Mouse (Mus musculus) stomach, postnatal 0 days (tissue): ENCODE data around the gene Faap24.

ENCODE experiments used
- CTCF ChIP-seq: IDR thresholded peaks from 2 replicates; pipeline ENCODE4 v1.5.1; 2016; ENCODE audit warnings: antibody characterized with exemption, low read depth, mild to moderate bottlenecking, moderate library complexity
- EP300 ChIP-seq: optimal IDR thresholded peaks from 2 replicates; pipeline ENCODE3; 2016; ENCODE audit warnings: antibody characterized with exemption

DNA sequence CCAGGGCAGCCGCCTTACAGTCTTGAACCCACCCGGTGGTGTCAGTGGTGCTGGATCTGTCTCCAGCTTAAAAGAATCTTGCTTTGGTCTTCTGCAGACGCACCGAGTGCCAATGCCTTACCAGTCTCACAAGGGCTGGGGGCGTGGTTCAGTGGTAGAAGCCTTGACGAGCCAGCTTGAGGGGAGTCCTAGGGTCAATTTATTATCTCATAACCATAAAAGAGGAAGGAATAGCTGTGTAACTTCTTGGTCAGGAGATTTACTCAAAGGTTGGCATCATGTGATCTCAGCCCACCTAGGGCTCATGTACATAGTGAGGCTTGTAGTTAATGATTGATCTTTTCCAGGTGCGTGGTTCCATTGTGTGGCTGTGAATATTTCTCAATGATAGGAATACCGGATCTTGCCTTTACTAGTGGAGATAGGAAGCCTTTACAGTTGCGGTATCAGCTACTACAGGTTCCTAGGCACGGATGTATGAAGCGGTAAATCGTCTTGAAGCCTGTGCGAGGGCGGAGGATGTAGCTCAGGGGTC, 24.1 kb downstream of the Faap24 start:
- TF ChIP-seq EP300 (no peak), CTCF (no peak)
